Mouse (Mus musculus) lung, embryonic 15.5 days (tissue): Measurements from ENCODE around the gene Cpb1. TPM values are rescaled to one million over a fixed set of nuclear protein-coding genes. Genes with fewer than 3 reads are reported as not detected.

ENCODE experiments used
- ATAC-seq: fragments of 200-750 bp; cut with Nextera tagmentation; 2 replicates; pipeline ENCODE4 v1.8.0; 2017; ENCODE audit warnings: moderate number of reproducible peaks, borderline replicate concordance; ENCODE audit not compliant: low FRiP score, low TSS enrichment; ENCODE audit errors: extremely low read depth
- H3K27ac ChIP-seq: fragments of 300-500 bp; sonication (generic); 2 replicates; pipeline ENCODE4 v1.5.1; 2015; ENCODE audit warnings: moderate library complexity, mild to moderate bottlenecking, inconsistent platforms
- H3K27me3 ChIP-seq: fragments of 300-500 bp; sonication (generic); 2 replicates; pipeline ENCODE4 v1.6.1; 2015; ENCODE audit warnings: inconsistent platforms
- H3K36me3 ChIP-seq: fragments of 300-500 bp; sonication (generic); 2 replicates; pipeline ENCODE4 v1.6.1; 2015; ENCODE audit warnings: inconsistent platforms
- H3K4me1 ChIP-seq: fragments of 300-500 bp; sonication (generic); 2 replicates; pipeline ENCODE4 v1.6.1; 2015; ENCODE audit warnings: inconsistent platforms
- H3K4me2 ChIP-seq: fragments of 300-500 bp; sonication (generic); 2 replicates; pipeline ENCODE4 v1.6.1; 2015; ENCODE audit warnings: inconsistent platforms, mild to moderate bottlenecking, moderate library complexity
- H3K4me3 ChIP-seq: fragments of 300-500 bp; sonication (generic); 2 replicates; pipeline ENCODE4 v1.5.1; 2015; ENCODE audit warnings: mild to moderate bottlenecking, inconsistent platforms
- H3K9ac ChIP-seq: fragments of 300-500 bp; sonication (generic); 2 replicates; pipeline ENCODE4 v1.6.1; 2015; ENCODE audit warnings: inconsistent platforms
- H3K9me3 ChIP-seq: fragments of 300-500 bp; sonication (generic); 2 replicates; pipeline ENCODE4 v1.6.1; 2016; ENCODE audit warnings: inconsistent platforms
- WGBS: fragments of 180-500 bp; shearing (Covaris S2); methylation state at CpG from one replicate; pipeline ENCODE4 v1.1.7; 2015; 5-methylcytosine and 5-hydroxymethylcytosine counted together
- microRNA-seq: library from miRNA; unstranded; fragments of <30 nt; microRNA quantifications from one replicate; pipeline ENCODE4, GENCODE M21; 2016
- polyA plus RNA-seq: library from polyadenylated mRNA; unstranded; fragments of >200 nt; fragmentation: Nextera tagmentation; extraction: Ambion mirVana; gene quantifications from 2 replicates; pipeline ENCODE4 v1.2.1, GENCODE M21; 2015

The Cpb1 gene
- polyA plus RNA-seq, 1 experiment from 2014 or later: 2.7 TPM

GRCm38 (mm10) chr3:20243913-20244312 is 31.6 kb downstream of the Cpb1 start:
- Histone ChIP-seq H3K27me3 (no peaks in the 10 kb centered on the region), H3K27ac (0 out of 2 replicates have a peak overlapping the region, but pooled peaks have one; percentile 4), H3K9me3 (no peaks in the 10 kb centered on the region), H3K9ac (no peak overlapping the region), H3K4me1 (no peaks in the 10 kb centered on the region), H3K4me3 (no peak overlapping the region), H3K4me2 (no peak overlapping the region), H3K36me3 (no peaks in the 10 kb centered on the region)
- ATAC-seq: no peak; the same call in 1 of the 2 replicates
- WGBS: 55% methylated on average over 1 of the region's 1 CpGs

- H3K27ac ChIP-seq: no peak within 1 kb of the TSS
- no peak for ATAC-seq
- H3K27me3 ChIP-seq: no peaks in the 10 kb centered on the region
- 68% methylated on average over 3 of the region's 3 CpGs for WGBS
- no peak within 1 kb of the TSS for H3K4me3 ChIP-seq
- H3K9ac ChIP-seq: no peak within 1 kb of the TSS
- no peaks in the 10 kb centered on the region for H3K4me1 ChIP-seq
- no peaks in the 10 kb centered on the region for H3K36me3 ChIP-seq
- H3K4me2 ChIP-seq: no peak within 1 kb of the TSS
- no peaks in the 10 kb centered on the region for H3K9me3 ChIP-seq
Measured at GRCm38 (mm10) chr3:20242050-20242449, 33.5 kb downstream of the Cpb1 start, which contains the start of gene Cpa3. Cpa3 (minus strand) TSS chr3:20242181.

GRCm38 (mm10) chr3:20239741-20240140 is 35.8 kb downstream of the Cpb1 start:
- 86% methylated on average over 3 of the region's 3 CpGs for WGBS
- Histone ChIP-seq H3K9me3 (no peaks in the 10 kb centered on the region), H3K27me3 (no peaks in the 10 kb centered on the region), H3K36me3 (no peaks in the 10 kb centered on the region), H3K9ac (no peak overlapping the region), H3K4me2 (no peak overlapping the region), H3K4me3 (no peak overlapping the region), H3K4me1 (no peaks in the 10 kb centered on the region), H3K27ac (no peak overlapping the region)
- no peak for ATAC-seq

- Histone ChIP-seq H3K27ac (no peak overlapping the region), H3K9me3 (no peaks in the 10 kb centered on the region), H3K27me3 (no peaks in the 10 kb centered on the region), H3K4me1 (no peaks in the 10 kb centered on the region), H3K9ac (no peak overlapping the region), H3K36me3 (no peaks in the 10 kb centered on the region), H3K4me2 (no peak overlapping the region), H3K4me3 (no peak overlapping the region)
- WGBS: 54% methylated on average over 1 of the region's 1 CpGs
- no peak for ATAC-seq
Measured at GRCm38 (mm10) chr3:20236965-20237364, 38.6 kb downstream of the Cpb1 start.

- Histone ChIP-seq H3K4me1 (no peaks in the 10 kb centered on the region), H3K27ac (no peak overlapping the region), H3K4me3 (no peak overlapping the region), H3K36me3 (no peaks in the 10 kb centered on the region), H3K27me3 (no peaks in the 10 kb centered on the region), H3K4me2 (no peak overlapping the region), H3K9ac (no peak overlapping the region), H3K9me3 (no peaks in the 10 kb centered on the region)
- WGBS: 58% methylated on average over 1 of the region's 1 CpGs
- ATAC-seq: no peak
Measured at GRCm38 (mm10) chr3:20229027-20229426, 46.5 kb downstream of the Cpb1 start.

- H3K27me3 ChIP-seq: no peaks in the 10 kb centered on the region
- ATAC-seq: no peak
- no peaks in the 10 kb centered on the region for H3K36me3 ChIP-seq
- H3K9me3 ChIP-seq: no peaks in the 10 kb centered on the region
- no peaks in the 10 kb centered on the region for H3K4me1 ChIP-seq
- H3K27ac ChIP-seq: no peak overlapping the region
- H3K9ac ChIP-seq: no peak overlapping the region
- H3K4me2 ChIP-seq: no peak overlapping the region
- WGBS: 49% methylated on average over 2 of the region's 2 CpGs
- H3K4me3 ChIP-seq: no peak overlapping the region
Measured at GRCm38 (mm10) chr3:20225429-20225828, 50.1 kb downstream of the Cpb1 start.

GRCm38 (mm10) chr3:20222926-20223698 is 52.4 kb downstream of the Cpb1 start:
- 77% methylated on average over 9 of the region's 9 CpGs for WGBS
- Histone ChIP-seq H3K27ac (no peak overlapping the region), H3K9me3 (no peaks in the 10 kb centered on the region), H3K9ac (no peak overlapping the region), H3K36me3 (no peaks in the 10 kb centered on the region), H3K27me3 (no peaks in the 10 kb centered on the region), H3K4me2 (no peak overlapping the region), H3K4me1 (no peaks in the 10 kb centered on the region), H3K4me3 (no peak overlapping the region)
- no peak for ATAC-seq

GRCm38 (mm10) chr3:20222136-20222535 is 53.4 kb downstream of the Cpb1 start:
- 73% methylated on average over 3 of the region's 3 CpGs for WGBS
- H3K36me3 ChIP-seq: no peaks in the 10 kb centered on the region
- no peaks in the 10 kb centered on the region for H3K4me1 ChIP-seq
- no peak for ATAC-seq
- no peak overlapping the region for H3K9ac ChIP-seq
- H3K4me3 ChIP-seq: no peak overlapping the region
- no peaks in the 10 kb centered on the region for H3K27me3 ChIP-seq
- no peak overlapping the region for H3K4me2 ChIP-seq
- H3K9me3 ChIP-seq: no peaks in the 10 kb centered on the region
- H3K27ac ChIP-seq: no peak overlapping the region

- no peaks in the 10 kb centered on the region for H3K27me3 ChIP-seq
- H3K4me1 ChIP-seq: peaks cover 10% of the 10 kb centered on the region
- WGBS: 35% methylated on average over 6 of the region's 6 CpGs
- peak; percentile 57; the same call in 1 of the 2 replicates for ATAC-seq
- no peaks in the 10 kb centered on the region for H3K36me3 ChIP-seq
- H3K4me2 ChIP-seq: no peak overlapping the region
- H3K9ac ChIP-seq: no peak overlapping the region
- H3K27ac ChIP-seq: no peak overlapping the region
- H3K9me3 ChIP-seq: no peaks in the 10 kb centered on the region
- no peak overlapping the region for H3K4me3 ChIP-seq
Measured at GRCm38 (mm10) chr3:20198869-20199268, 76.7 kb downstream of the Cpb1 start.

Small RNA genes lying within 50 kb of the gene (microRNA-seq; reads per million reads assigned to microRNA genes)
- gene Mir7007: 0.74 reads per million

Other genes with a start within 250 kb of the Cpb1 start
- gene Hps3, start 240.4 kb downstream of the Cpb1 start, polyA plus RNA-seq: 11.0 and 11.8 TPM in 2 replicates
- gene Hltf, start 217.9 kb downstream of the Cpb1 start, polyA plus RNA-seq: 20.5 and 21.9 TPM in 2 replicates
- 326 and 333 TPM in 2 replicates for gene Gyg, start 120.4 kb downstream of the Cpb1 start, polyA plus RNA-seq
- gene Cpa3, start 33.6 kb downstream of the Cpb1 start, polyA plus RNA-seq: 5.5 and 7.4 TPM in 2 replicates
- 3.3 and 3.7 TPM in 2 replicates for gene Agtr1b, start 91.4 kb upstream of the Cpb1 start, polyA plus RNA-seq